Mouse (Mus musculus): Measurements from ENCODE around the gene Kif1bp. TPM values are rescaled to one million over a fixed set of nuclear protein-coding genes. Genes with fewer than 3 reads are reported as not detected.
"Not testable (repeated sequence)": the region's sequence is repeated elsewhere in the genome, so short reads cannot be mapped to it uniquely, and the experiment has no call there.

The Kif1bp gene
- polyA plus RNA-seq, 1 experiment, result 28.3 TPM

DNA sequence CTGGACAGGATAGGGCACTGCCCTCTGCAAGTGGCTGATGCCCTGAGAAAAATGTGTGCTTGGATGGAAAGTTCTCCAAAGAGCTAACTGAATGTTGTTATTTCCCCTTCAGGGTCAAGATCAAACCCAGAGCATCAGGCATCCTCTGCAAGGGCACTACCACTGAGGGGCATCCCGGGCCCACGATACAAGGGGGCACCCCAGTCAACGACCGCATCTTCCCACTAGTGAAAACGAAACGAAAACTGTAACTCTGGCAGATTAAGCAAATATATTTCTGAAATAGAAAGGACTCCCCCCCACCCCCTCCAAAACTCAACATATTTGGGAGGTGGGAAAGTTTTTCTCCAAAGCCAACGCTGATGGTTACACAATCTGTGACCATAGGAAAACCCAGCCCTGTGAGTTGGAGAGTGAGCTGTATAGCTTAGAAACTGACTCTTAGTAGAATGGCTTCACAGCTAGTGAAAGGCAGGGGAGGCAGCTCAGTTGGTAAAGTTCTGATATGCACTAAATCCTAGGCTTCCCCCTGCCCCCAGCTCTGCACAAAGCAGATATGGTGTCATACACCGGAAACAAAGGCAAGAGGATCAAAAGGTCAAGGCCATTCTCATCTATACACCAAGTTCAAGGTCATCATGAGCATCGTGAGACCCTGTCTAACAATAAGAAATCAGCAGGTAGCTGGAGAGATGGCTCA, 77.2 kb downstream of the Kif1bp start:
- Histone ChIP-seq H3K4me1 (ENCODE audit: control insufficient read depth, insufficient read depth, low read length) (no peaks in the 10 kb centered on the region), H3K27me3 (ENCODE audit: control insufficient read depth, insufficient read depth, low read length, poor library complexity, severe bottlenecking) (no peaks in the 10 kb centered on the region), H3K4me3 (ENCODE audit: low read depth, low read length) (no peak overlapping the region), H3K9ac (ENCODE audit: low read depth, poor library complexity, severe bottlenecking) (no peak overlapping the region), H3K27ac (ENCODE audit: insufficient read depth, low read length) (no peak overlapping the region), H3K9me3 (replicated peaks; ENCODE audit: control insufficient read depth, insufficient read depth, low read length, poor library complexity, severe bottlenecking) (no peaks in the 10 kb centered on the region), H3K36me3 (ENCODE audit: control insufficient read depth, insufficient read depth, low read length, poor library complexity, severe bottlenecking) (no peaks in the 10 kb centered on the region)
- TF ChIP-seq EP300 (IDR thresholded peaks at IDR 0.05; ENCODE audit: insufficient read depth, low read depth, low read length) (no peak), POLR2A (IDR thresholded peaks at IDR 0.05; ENCODE audit: insufficient read depth, low read length) (no peak), CTCF (IDR thresholded peaks at IDR 0.05; ENCODE audit: low read depth, low read length) (no peak)

DNA sequence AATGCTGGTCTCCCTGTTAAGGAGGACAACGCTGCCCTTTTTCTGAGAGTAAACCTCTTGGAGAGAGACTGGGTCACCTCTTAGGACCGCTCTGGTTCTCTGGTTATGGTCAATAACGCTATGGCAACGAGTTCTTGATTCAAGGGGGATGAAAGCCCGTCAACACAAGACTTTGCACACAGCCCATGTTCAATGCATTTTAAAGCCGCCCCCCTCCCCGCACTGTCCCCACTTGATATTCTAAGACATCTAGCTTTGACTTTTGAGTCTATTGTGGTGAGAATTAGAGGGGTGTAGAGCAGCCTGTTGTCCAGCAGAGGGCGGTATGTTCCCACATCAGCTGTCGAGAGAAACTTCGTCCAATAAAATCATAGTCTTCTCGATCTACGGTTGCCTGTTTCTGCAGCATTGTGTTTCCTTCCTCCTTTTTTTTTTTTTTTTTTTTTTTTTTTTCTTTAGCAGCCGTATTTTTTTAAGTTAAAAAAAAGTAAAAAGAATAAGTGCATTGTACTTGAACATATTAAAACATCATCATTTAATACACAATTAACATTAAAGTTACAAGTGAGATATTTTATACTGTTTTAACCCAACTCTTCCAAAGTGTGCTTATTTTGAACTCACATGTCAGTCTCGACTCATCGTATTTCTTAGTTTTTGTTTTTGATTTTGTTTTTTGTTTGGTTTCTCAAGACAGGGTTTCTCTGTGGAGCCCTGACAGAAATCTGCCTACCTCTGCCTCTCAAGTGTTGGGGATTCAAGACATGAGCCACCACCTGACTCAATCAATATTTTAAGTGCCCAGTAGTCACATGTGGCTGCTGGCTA, 78.0 kb downstream of the Kif1bp start:
- TF ChIP-seq CTCF (IDR thresholded peaks at IDR 0.05; ENCODE audit: low read depth, low read length), result peak; percentile 67
- TF ChIP-seq POLR2A (IDR thresholded peaks at IDR 0.05; ENCODE audit: insufficient read depth, low read length), result no peak
- TF ChIP-seq EP300 (IDR thresholded peaks at IDR 0.05; ENCODE audit: insufficient read depth, low read depth, low read length), result no peak
- Histone ChIP-seq H3K27ac (ENCODE audit: insufficient read depth, low read length) (no peak overlapping the region), H3K4me1 (ENCODE audit: control insufficient read depth, insufficient read depth, low read length) (no peaks in the 10 kb centered on the region), H3K4me3 (ENCODE audit: low read depth, low read length) (no peak overlapping the region), H3K36me3 (ENCODE audit: control insufficient read depth, insufficient read depth, low read length, poor library complexity, severe bottlenecking) (no peaks in the 10 kb centered on the region), H3K9ac (ENCODE audit: low read depth, poor library complexity, severe bottlenecking) (no peak overlapping the region), H3K9me3 (replicated peaks; ENCODE audit: control insufficient read depth, insufficient read depth, low read length, poor library complexity, severe bottlenecking) (no peaks in the 10 kb centered on the region), H3K27me3 (ENCODE audit: control insufficient read depth, insufficient read depth, low read length, poor library complexity, severe bottlenecking) (no peaks in the 10 kb centered on the region)

- H3K4me1 ChIP-seq (ENCODE audit: control insufficient read depth, insufficient read depth, low read length); H3K4me3 ChIP-seq (ENCODE audit: low read depth, low read length); H3K27me3 ChIP-seq (ENCODE audit: control insufficient read depth, insufficient read depth, low read length, poor library complexity, severe bottlenecking); H3K36me3 ChIP-seq (ENCODE audit: control insufficient read depth, insufficient read depth, low read length, poor library complexity, severe bottlenecking); H3K9me3 ChIP-seq (replicated peaks; ENCODE audit: control insufficient read depth, insufficient read depth, low read length, poor library complexity, severe bottlenecking); H3K27ac ChIP-seq (ENCODE audit: insufficient read depth, low read length); H3K9ac ChIP-seq (ENCODE audit: low read depth, poor library complexity, severe bottlenecking): not testable (repeated sequence)
Measured at GRCm38 (mm10) chr10:62491681-62492080, 86.6 kb downstream of the Kif1bp start.

Other genes with a start within 250 kb of the Kif1bp start
- 59.5 and 61.3 TPM in 2 replicates for gene Hk1, start 198.5 kb downstream of the Kif1bp start, polyA plus RNA-seq (2011; ENCODE audit: insufficient read depth, insufficient read length, low read depth, missing spikeins)
- gene Hkdc1, start 156.0 kb downstream of the Kif1bp start, polyA plus RNA-seq (2011; ENCODE audit: insufficient read depth, insufficient read length, low read depth, missing spikeins), result 0.16 TPM in 1 of 2 replicates, not detected in the other
- gene 4930507D05Rik, start 129.0 kb downstream of the Kif1bp start, polyA plus RNA-seq (2011; ENCODE audit: insufficient read depth, insufficient read length, low read depth, missing spikeins), result not detected in 2 replicates
- 40.6 and 41.0 TPM in 2 replicates for gene Supv3l1, start 128.7 kb downstream of the Kif1bp start, polyA plus RNA-seq (2011; ENCODE audit: insufficient read depth, insufficient read length, low read depth, missing spikeins)
- 73.3 and 74.5 TPM in 2 replicates for gene Vps26a, start 91.7 kb downstream of the Kif1bp start, polyA plus RNA-seq (2011; ENCODE audit: insufficient read depth, insufficient read length, low read depth, missing spikeins)
- 0.87 TPM in 1 of 2 replicates, not detected in the other for gene Srgn, start 51.0 kb downstream of the Kif1bp start, polyA plus RNA-seq (2011; ENCODE audit: insufficient read depth, insufficient read length, low read depth, missing spikeins)
- gene Ddx21, start 23.8 kb upstream of the Kif1bp start, polyA plus RNA-seq (2011; ENCODE audit: insufficient read depth, insufficient read length, low read depth, missing spikeins), result 170 and 179 TPM in 2 replicates
- gene Ddx50, start 72.8 kb upstream of the Kif1bp start, polyA plus RNA-seq (2011; ENCODE audit: insufficient read depth, insufficient read length, low read depth, missing spikeins), result 96.5 and 115 TPM in 2 replicates
- 1.1 TPM in 1 of 2 replicates, not detected in the other for gene Stox1, start 147.7 kb upstream of the Kif1bp start, polyA plus RNA-seq (2011; ENCODE audit: insufficient read depth, insufficient read length, low read depth, missing spikeins)
- 116 and 123 TPM in 2 replicates for gene Ccar1, start 213.8 kb upstream of the Kif1bp start, polyA plus RNA-seq (2011; ENCODE audit: insufficient read depth, insufficient read length, low read depth, missing spikeins)